Mouse (Mus musculus): ENCODE measurements at regions not wholly inside any gene's neighbourhood (a gene's known extent, or its start where the extent isn't known, plus 50 kb on each side); places are given as distances from the start of the nearest gene placed in this dataset.

DNA sequence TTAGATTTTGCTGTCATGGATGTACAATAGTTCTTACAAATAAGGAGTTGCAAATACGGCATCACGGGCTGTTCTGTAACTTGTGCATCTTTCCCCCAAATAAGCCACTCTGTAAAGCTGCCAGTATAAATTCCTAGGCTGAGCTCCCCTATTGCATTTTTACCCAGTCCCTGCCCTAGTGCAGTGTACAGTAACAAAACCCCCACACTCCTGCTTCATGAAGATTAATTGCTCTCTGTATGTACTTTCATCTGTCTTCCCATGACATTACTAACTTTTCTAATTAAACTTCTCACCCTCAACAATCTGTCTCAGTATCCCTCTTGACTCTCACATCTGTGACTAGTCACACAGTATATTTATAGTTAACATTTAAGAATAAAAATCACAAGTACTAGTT lies 73.4 kb downstream of the Tm4sf1 start:
- no peak for DNase-seq (ENCODE audit: low read depth, low spot score)

DNA sequence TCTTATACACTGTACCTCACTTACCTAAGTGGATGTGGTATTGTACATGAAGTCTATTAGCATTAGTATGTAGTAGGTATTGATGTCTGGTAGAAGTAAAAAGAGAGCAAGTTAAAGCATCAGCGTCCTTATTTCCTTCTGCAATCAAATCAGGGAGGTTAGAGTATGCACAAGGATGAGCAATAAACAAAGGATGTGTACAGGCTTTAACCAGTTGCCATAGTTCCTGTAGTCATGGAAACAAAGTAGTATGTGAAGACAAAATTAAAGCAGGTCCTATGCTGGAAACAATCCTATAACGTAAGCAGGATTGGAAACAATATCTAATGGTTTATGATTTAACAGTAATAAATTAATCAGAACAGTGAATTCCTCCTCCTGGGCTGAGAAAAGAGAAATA lies 78.0 kb downstream of the Tm4sf1 start:
- DNase-seq (ENCODE audit: low read depth, low spot score) = no peak

- DNase-seq (ENCODE audit: low read depth, low spot score) = no peak
Observed at GRCm38 (mm10) chr3:57222318-57222914, 79.4 kb downstream of the Tm4sf1 start.

DNA sequence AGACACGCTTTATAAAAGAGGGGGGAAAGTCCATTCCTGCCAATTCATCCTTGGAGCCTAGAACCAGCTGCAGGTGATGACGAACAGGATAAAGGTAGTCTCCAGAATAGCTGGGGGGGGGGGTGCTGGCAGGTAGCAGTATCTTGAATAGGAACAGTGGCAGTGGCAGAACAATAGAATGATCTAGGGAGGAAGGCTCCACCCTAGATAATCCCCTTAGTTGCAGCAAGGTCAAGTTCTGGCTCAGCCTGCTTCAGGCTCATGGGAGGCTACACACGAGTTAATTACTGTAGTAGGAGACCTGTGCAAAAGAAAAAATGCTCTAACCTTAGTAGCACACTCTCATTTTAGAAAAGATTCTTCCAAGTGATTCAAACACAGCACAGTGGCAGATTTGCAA lies 83.4 kb downstream of the Tm4sf1 start:
- no peak for DNase-seq (ENCODE audit: low read depth, low spot score)

- DNase-seq (ENCODE audit: low read depth, low spot score) = peak; percentile 82
Observed at GRCm38 (mm10) chr3:57204066-57204723, 97.6 kb downstream of the Tm4sf1 start.

DNA sequence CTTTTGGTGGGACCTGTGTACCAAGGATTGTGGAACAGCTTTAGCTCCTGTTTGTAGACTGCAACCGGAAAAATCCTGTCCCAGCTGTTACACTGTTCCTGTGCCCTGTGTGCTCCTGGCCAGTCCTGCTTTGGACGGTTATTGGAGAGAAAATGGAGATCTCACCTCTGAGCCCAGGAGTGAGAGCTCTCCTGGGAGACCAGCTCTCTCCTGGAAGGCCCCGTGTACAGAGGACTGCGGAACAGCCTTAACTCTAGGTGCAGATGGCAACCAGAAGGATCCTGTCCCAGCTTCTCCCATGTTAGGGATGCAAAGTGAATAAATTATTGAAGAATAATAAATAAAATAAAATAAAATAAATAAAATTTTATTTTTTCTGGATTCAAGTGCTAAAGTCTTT lies 98.4 kb downstream of the Tm4sf1 start:
- no peak for DNase-seq (ENCODE audit: low read depth, low spot score)

- no peak for DNase-seq (ENCODE audit: low read depth, low spot score)
Observed at GRCm38 (mm10) chr3:57181587-57181986, 120.2 kb downstream of the Tm4sf1 start.

DNA sequence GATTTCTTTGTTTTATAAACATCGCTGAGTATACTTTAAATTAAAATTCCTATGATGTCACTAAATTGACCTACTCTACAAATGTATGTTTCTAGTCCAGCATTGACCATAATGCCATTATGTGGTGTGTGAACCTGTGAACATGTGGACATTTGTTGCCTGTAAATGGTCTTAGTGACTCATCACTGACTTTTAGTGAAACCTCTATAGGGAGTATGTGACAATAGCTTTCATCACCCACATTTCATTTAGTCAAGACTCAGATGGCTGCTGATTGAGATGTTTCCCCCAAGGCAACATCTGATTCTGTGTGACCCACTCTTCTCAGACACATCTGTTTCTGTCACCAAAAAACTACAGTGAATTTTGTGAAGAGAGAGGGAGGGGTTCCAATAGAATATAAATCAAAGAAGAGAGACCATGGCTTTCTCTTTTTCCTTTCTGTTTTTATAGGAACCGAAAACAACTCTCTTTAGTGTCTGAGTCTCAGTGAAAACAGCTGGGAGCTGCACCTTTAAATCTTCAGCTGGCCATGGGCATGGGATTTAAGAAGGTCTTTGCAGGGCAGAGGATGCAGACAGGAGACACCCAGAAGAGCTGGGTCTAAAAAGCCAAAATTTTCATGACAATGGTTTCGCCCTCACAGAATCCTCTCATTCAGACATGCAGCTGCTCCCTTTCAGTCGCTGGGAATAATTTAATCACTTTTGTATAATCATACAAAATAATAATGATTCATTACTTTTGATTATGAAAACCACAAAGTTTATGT lies 148.4 kb downstream of the Tm4sf1 start:
- no peak for DNase-seq (ENCODE audit: low read depth, low spot score)

DNA sequence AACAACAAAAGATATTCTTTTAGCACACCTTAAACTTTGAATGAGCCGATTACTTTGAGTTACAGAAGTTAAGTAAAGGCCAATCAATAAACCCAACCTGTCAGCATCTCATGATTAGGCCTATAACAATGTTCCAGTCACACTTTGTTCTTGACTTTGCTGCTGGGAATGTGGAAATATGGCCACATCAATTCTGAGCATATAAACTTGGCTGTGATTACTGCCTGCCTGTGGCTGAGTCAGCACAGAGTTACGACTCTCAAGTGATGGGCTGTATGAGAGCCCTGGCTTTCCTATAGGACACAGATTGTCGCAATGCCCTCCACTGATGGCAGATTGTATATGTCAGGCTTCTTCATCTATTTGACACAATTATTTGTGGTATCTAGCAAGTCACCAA lies 152.6 kb downstream of the Tm4sf1 start:
- no peak for DNase-seq (ENCODE audit: low read depth, low spot score)

DNA sequence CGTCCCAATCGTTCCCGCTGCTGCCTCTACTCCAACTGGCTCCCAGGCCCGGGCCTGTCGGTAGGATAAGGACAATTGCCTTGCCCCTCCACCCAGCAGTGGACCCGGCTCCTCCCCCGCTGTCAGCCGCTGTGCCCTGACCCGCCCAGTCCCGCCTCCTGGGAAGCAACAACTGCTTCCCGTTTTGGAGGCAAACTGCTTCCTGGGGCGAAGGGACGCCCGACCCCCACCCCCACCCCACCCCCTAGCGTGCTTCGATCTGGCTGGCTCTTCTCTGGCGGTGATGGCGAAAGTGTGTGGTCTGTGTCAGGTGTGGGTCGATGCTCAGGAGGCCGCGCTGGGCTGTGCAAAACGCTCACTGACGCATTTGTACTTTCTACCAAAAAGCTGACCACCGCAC lies 164.9 kb downstream of the Tm4sf1 start:
- no peak for DNase-seq (ENCODE audit: low read depth, low spot score)

- DNase-seq (ENCODE audit: low read depth, low spot score) = no peak
Observed at GRCm38 (mm10) chr3:57128606-57129005, 173.2 kb downstream of the Tm4sf1 start.

GRCm38 (mm10) chr3:57125792-57126485 lies 175.8 kb downstream of the Tm4sf1 start:
- no peak for DNase-seq (ENCODE audit: low read depth, low spot score)

DNA sequence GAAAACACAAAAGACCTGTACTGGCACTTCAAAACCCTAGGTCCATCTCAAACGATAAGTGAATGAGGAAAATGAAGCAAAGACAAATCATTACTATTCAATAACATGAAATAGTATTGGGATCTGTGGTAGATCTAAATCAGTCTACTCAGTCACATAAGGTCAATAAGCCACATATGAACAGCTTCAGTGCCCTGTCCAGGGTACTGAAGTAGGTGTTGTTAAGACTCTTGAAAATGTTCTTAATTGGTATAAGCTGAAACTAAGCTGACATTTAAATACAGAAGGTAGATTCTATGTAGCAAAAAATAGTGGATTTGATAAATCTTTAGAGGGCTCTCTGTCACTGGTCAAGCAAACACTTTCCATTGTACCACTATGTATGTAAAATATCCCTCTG lies 183.8 kb downstream of the Tm4sf1 start:
- DNase-seq (ENCODE audit: low read depth, low spot score) = peak; percentile 41

- no peak for DNase-seq (ENCODE audit: low read depth, low spot score)
Observed at GRCm38 (mm10) chr3:57102254-57102653, 199.5 kb downstream of the Tm4sf1 start.

DNA sequence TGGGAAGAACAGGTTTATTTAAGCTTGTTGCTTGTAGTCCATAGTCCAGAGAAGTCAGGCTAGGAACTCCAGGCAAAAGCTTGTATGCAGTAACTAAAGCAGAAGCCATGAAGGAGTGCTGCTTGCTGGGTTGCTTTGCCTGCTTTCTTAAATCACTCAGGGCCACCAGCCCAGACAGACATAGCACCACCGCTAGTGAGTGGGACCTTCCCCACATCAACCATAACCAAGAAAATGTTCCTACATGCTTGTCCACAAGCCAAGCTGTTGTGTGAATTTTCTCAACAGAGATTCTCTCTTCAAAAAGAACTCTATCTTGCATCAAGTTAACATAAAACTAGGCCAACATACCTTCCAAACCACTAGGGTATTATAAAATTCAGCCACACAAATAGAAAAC lies 201.3 kb downstream of the Tm4sf1 start:
- no peak for DNase-seq (ENCODE audit: low read depth, low spot score)

GRCm38 (mm10) chr3:57094936-57095335 lies 206.9 kb downstream of the Tm4sf1 start:
- DNase-seq (ENCODE audit: low read depth, low spot score) = no peak

GRCm38 (mm10) chr3:57093201-57093940 lies 208.4 kb downstream of the Tm4sf1 start:
- DNase-seq (ENCODE audit: low read depth, low spot score) = no peak

DNA sequence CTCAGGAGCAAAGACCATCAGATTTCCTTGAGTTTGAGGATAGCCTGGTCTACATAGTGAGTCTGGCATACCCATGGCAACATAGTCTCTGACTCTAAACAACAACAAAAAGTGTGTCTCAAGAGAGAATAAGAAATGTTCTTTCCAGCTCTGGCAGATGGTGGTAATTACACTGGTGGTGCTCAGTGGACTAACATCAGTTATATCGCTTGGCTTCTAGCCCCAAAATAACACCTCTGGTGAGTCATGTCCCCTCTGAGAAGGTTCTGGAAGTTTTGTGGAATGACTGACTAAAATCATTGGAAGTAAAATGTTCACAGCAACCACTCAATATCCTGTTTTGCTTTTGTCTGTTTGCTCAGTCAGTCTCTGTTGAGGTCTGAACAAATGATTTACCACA lies 227.3 kb downstream of the Tm4sf1 start:
- no peak for DNase-seq (ENCODE audit: low read depth, low spot score)

GRCm38 (mm10) chr3:57073962-57074506 lies 227.8 kb downstream of the Tm4sf1 start:
- DNase-seq (ENCODE audit: low read depth, low spot score) = no peak

- DNase-seq (ENCODE audit: low read depth, low spot score) = no peak
Observed at GRCm38 (mm10) chr3:57033021-57033420, 268.8 kb downstream of the Tm4sf1 start.

DNA sequence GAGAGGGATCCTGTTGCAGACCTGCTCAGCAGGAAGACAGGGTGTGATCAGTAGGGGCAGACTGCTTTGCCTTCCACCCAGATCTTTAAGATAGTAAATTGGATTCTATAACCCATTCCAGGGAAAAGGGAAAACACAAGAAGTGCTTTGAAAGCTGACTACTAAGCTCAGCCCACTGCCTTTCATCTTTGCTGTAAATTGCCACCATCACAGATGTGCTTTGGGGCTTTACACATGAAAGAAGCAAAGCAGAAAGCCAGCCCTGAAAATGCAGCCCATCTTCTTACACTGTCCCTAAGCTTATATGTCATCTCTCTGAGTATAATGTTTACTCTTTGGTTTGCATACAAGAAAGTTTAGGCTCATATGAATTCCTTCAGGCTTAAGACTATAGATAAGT lies 283.6 kb downstream of the Tm4sf1 start:
- DNase-seq (ENCODE audit: low read depth, low spot score) = no peak
